Mouse (Mus musculus) midbrain, embryonic 11.5 days (tissue): Measurements from ENCODE around the gene Fmnl1. TPM values are rescaled to one million over a fixed set of nuclear protein-coding genes. Genes with fewer than 3 reads are reported as not detected.

Experiments used
- polyA plus RNA-seq: library from polyadenylated mRNA; unstranded; fragments of >200 nt; fragmentation: Nextera tagmentation; extraction: Ambion mirVana; gene quantifications from 2 replicates; pipeline ENCODE4 v1.2.1, GENCODE M21; 2014

Fmnl1 gene
- polyA plus RNA-seq, 1 experiment from 2014 or later, result 0.87 TPM

Other genes with a start within 250 kb of the Fmnl1 start
- gene Kif18b, start 246.0 kb upstream of the Fmnl1 start, polyA plus RNA-seq, result 6.3 and 6.9 TPM in 2 replicates
- gene C1ql1, start 224.4 kb upstream of the Fmnl1 start, polyA plus RNA-seq, result 15.1 and 17.4 TPM in 2 replicates
- gene Nmt1, start 142.9 kb upstream of the Fmnl1 start, polyA plus RNA-seq, result 45.6 and 51.3 TPM in 2 replicates
- gene Dcakd, start 142.8 kb upstream of the Fmnl1 start, polyA plus RNA-seq, result 238 and 259 TPM in 2 replicates
- 0.63 and 0.86 TPM in 2 replicates for gene Plcd3, start 69.4 kb upstream of the Fmnl1 start, polyA plus RNA-seq
- 8.2 and 10.5 TPM in 2 replicates for gene Acbd4, start 69.4 kb upstream of the Fmnl1 start, polyA plus RNA-seq
- gene Hexim1, start 54.9 kb upstream of the Fmnl1 start, polyA plus RNA-seq, result 4.6 and 5.2 TPM in 2 replicates
- gene Hexim2, start 38.7 kb upstream of the Fmnl1 start, polyA plus RNA-seq, result 5.0 and 6.3 TPM in 2 replicates
- gene 1700023F06Rik, start 37.5 kb downstream of the Fmnl1 start, polyA plus RNA-seq, result 0.12 and 0.14 TPM in 2 replicates
- gene Spata32, start 47.3 kb downstream of the Fmnl1 start, polyA plus RNA-seq, result 0.15 TPM in 1 of 2 replicates, not detected in the other
- 2.3 and 3.3 TPM in 2 replicates for gene Map3k14, start 96.4 kb downstream of the Fmnl1 start, polyA plus RNA-seq
- gene Arhgap27, start 192.6 kb downstream of the Fmnl1 start, polyA plus RNA-seq, result 2.4 and 2.8 TPM in 2 replicates
- gene Plekhm1, start 241.6 kb downstream of the Fmnl1 start, polyA plus RNA-seq, result 6.4 and 7.6 TPM in 2 replicates